Mouse (Mus musculus): ENCODE measurements around the gene Ppm1a. TPM values are rescaled to one million over a fixed set of nuclear protein-coding genes. Genes with fewer than 3 reads are reported as not detected.

Gene Ppm1a
- polyA plus RNA-seq, 1 experiment, result 137 TPM

- DNase-seq (ENCODE audit: low read depth), result no peak
- no peak for TF ChIP-seq POLR2A (IDR thresholded peaks at IDR 0.05; ENCODE audit: borderline replicate concordance, extremely low read depth, insufficient read depth, insufficient read length, poor library complexity, severe bottlenecking)
- no peak for TF ChIP-seq CTCF (IDR thresholded peaks at IDR 0.05; ENCODE audit: borderline replicate concordance, extremely low read depth, insufficient read depth, insufficient read length)
These were observed 12.4 kb upstream of the Ppm1a start for GRCm38 (mm10) chr12:72744803-72745360.

GRCm38 (mm10) chr12:72745486-72745885, 11.8 kb upstream of the Ppm1a start:
- TF ChIP-seq POLR2A (IDR thresholded peaks at IDR 0.05; ENCODE audit: borderline replicate concordance, extremely low read depth, insufficient read depth, insufficient read length, poor library complexity, severe bottlenecking) (no peak), CTCF (IDR thresholded peaks at IDR 0.05; ENCODE audit: borderline replicate concordance, extremely low read depth, insufficient read depth, insufficient read length) (no peak)
- no peak for DNase-seq (ENCODE audit: low read depth)

- no peak for TF ChIP-seq POLR2A (IDR thresholded peaks at IDR 0.05; ENCODE audit: borderline replicate concordance, extremely low read depth, insufficient read depth, insufficient read length, poor library complexity, severe bottlenecking)
- TF ChIP-seq CTCF (IDR thresholded peaks at IDR 0.05; ENCODE audit: borderline replicate concordance, extremely low read depth, insufficient read depth, insufficient read length), result no peak
- no peak for DNase-seq (ENCODE audit: low read depth)
These were observed 8.9 kb upstream of the Ppm1a start for GRCm38 (mm10) chr12:72748341-72748740.

GRCm38 (mm10) chr12:72748841-72749240, 8.4 kb upstream of the Ppm1a start:
- no peak for TF ChIP-seq CTCF (IDR thresholded peaks at IDR 0.05; ENCODE audit: borderline replicate concordance, extremely low read depth, insufficient read depth, insufficient read length)
- no peak for TF ChIP-seq POLR2A (IDR thresholded peaks at IDR 0.05; ENCODE audit: borderline replicate concordance, extremely low read depth, insufficient read depth, insufficient read length, poor library complexity, severe bottlenecking)
- no peak for DNase-seq (ENCODE audit: low read depth)

- DNase-seq (ENCODE audit: low read depth), result no peak
- no peak for TF ChIP-seq CTCF (IDR thresholded peaks at IDR 0.05; ENCODE audit: borderline replicate concordance, extremely low read depth, insufficient read depth, insufficient read length)
- TF ChIP-seq POLR2A (IDR thresholded peaks at IDR 0.05; ENCODE audit: borderline replicate concordance, extremely low read depth, insufficient read depth, insufficient read length, poor library complexity, severe bottlenecking), result no peak
These were observed 7.8 kb upstream of the Ppm1a start for GRCm38 (mm10) chr12:72749500-72749899.

- TF ChIP-seq POLR2A (IDR thresholded peaks at IDR 0.05; ENCODE audit: borderline replicate concordance, extremely low read depth, insufficient read depth, insufficient read length, poor library complexity, severe bottlenecking) (no peak), CTCF (IDR thresholded peaks at IDR 0.05; ENCODE audit: borderline replicate concordance, extremely low read depth, insufficient read depth, insufficient read length) (no peak)
- DNase-seq (ENCODE audit: low read depth), result no peak
These were observed 7.2 kb upstream of the Ppm1a start for GRCm38 (mm10) chr12:72750016-72750415.

GRCm38 (mm10) chr12:72750606-72751005, 6.6 kb upstream of the Ppm1a start:
- DNase-seq (ENCODE audit: low read depth), result no peak
- TF ChIP-seq POLR2A (IDR thresholded peaks at IDR 0.05; ENCODE audit: borderline replicate concordance, extremely low read depth, insufficient read depth, insufficient read length, poor library complexity, severe bottlenecking) (no peak), CTCF (IDR thresholded peaks at IDR 0.05; ENCODE audit: borderline replicate concordance, extremely low read depth, insufficient read depth, insufficient read length) (no peak)

- TF ChIP-seq CTCF (IDR thresholded peaks at IDR 0.05; ENCODE audit: borderline replicate concordance, extremely low read depth, insufficient read depth, insufficient read length), result no peak
- DNase-seq (ENCODE audit: low read depth), result peak; percentile 11
These were observed 341 bp downstream of the Ppm1a start for GRCm38 (mm10) chr12:72757596-72757995.

GRCm38 (mm10) chr12:72759956-72760355, 2.7 kb downstream of the Ppm1a start:
- no peak for TF ChIP-seq POLR2A (IDR thresholded peaks at IDR 0.05; ENCODE audit: borderline replicate concordance, extremely low read depth, insufficient read depth, insufficient read length, poor library complexity, severe bottlenecking)
- no peak for TF ChIP-seq CTCF (IDR thresholded peaks at IDR 0.05; ENCODE audit: borderline replicate concordance, extremely low read depth, insufficient read depth, insufficient read length)

GRCm38 (mm10) chr12:72760376-72761229, 3.3 kb downstream of the Ppm1a start:
- DNase-seq (ENCODE audit: low read depth), result peak; percentile 98
- TF ChIP-seq POLR2A (IDR thresholded peaks at IDR 0.05; ENCODE audit: borderline replicate concordance, extremely low read depth, insufficient read depth, insufficient read length, poor library complexity, severe bottlenecking) (peak; percentile 65), CTCF (IDR thresholded peaks at IDR 0.05; ENCODE audit: borderline replicate concordance, extremely low read depth, insufficient read depth, insufficient read length) (no peak)

More at GRCm38 (mm10) chr12:72759956-72760355, 2.7 kb downstream of the Ppm1a start:
- no peak for DNase-seq (ENCODE audit: low read depth)

GRCm38 (mm10) chr12:72761230-72761648, 4.0 kb downstream of the Ppm1a start:
- no peak for DNase-seq (ENCODE audit: low read depth)
- no peak for TF ChIP-seq CTCF (IDR thresholded peaks at IDR 0.05; ENCODE audit: borderline replicate concordance, extremely low read depth, insufficient read depth, insufficient read length)
- TF ChIP-seq POLR2A (IDR thresholded peaks at IDR 0.05; ENCODE audit: borderline replicate concordance, extremely low read depth, insufficient read depth, insufficient read length, poor library complexity, severe bottlenecking), result 0 out of 2 replicates have a peak, but pooled peaks have one; percentile 47
